Mouse (Mus musculus) duodenum, adult 2 months (tissue): Measurements from ENCODE around the gene Olfr106-ps. TPM values are rescaled to one million over a fixed set of nuclear protein-coding genes. Genes with fewer than 3 reads are reported as not detected.

Experiments used
- polyA plus RNA-seq: library from polyadenylated mRNA; depleted of rRNA; stranded (reverse); fragments of >200 nt; gene quantifications from 2 replicates; pipeline ENCODE4 v1.2.3, GENCODE M21; 2012; ENCODE audit warnings: low replicate concordance; rRNA removed

The Olfr106-ps gene
- not detected in 2 replicates for polyA plus RNA-seq

DNA sequence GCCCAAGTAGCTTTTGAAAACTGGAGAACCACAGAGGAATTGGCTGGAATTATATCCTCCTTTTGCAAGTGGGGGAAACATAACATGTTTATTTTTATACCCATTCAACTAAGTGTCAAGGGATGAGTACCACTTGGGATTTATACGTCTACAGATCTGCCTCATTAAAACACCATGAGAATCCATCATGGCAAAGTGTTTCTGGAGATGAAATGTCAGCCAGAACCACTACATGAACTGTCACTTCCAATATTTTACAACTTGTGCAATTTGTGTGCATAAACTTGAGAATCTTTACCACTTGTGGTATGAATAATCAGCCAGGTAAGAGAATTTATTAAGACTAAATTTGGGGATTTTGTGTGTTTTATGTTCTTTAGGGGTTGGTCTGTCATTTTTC is at the start of gene Olfr106-ps:
Olfr106-ps (plus strand) TSS at position 301 of the 400 bp plus-strand sequence.

GRCm38 (mm10) chr17:37359282-37359681 is 30.9 kb upstream of the Olfr106-ps start, which contains the start of gene Olfr104-ps:
Gene Olfr104-ps, plus strand, starts transcription at chr17:37359582.

DNA sequence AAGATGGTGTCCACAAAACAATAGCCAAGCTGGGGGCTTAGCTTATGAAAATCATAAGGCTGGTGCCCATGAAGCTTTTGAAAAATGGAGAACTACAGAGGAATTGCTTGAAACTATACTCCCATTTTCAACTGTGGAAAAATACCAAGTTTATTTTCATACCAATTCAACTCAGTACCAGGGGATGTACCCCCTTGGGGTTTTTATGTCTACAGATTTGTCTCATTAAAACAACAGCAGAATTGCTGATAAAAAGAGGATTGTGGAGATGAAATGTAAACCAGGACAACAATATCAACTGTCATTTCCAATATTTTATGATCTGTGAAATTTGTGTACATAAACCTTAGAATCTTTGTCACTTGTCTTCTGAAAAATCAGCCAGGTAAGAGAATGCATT is 11.5 kb upstream of the Olfr106-ps start, which contains the start of gene Olfr105-ps:
Olfr105-ps (plus strand) TSS at position 301 of the 400 bp plus-strand sequence.

DNA sequence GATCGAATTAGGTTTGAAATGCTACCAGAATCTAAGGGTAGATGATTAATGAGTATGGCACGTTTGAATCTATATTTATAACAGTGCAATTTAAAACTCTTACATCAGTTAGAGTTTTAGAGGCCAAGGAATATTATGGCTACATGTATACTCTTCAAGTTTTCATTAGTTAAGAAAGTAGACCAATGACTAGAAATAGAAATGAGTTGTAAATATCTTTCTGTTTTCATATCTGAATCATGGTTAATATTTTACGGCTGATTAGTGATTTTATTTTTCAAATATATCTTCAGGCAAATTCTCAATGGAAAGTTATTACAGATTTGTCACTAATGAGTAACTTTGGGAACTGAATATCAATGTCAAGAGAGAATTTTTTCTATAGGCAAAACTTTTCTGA is 8.7 kb downstream of the Olfr106-ps start, which contains the start of gene Olfr107:
Olfr107 (plus strand) TSS at position 301 of the 400 bp plus-strand sequence.

GRCm38 (mm10) chr17:37445180-37445579 is 55.0 kb downstream of the Olfr106-ps start, which contains the start of gene Olfr108:
Gene Olfr108, plus strand, starts transcription at chr17:37445480.

Other genes starting within 250 kb of the Olfr106-ps start
- gene Olfr93, start 228.9 kb upstream of the Olfr106-ps start, polyA plus RNA-seq = not detected in 2 replicates
- gene Ubd, start 196.5 kb upstream of the Olfr106-ps start, polyA plus RNA-seq = 0.11 TPM in 1 of 2 replicates, not detected in the other
- not detected in 2 replicates for gene Olfr94, start 189.4 kb upstream of the Olfr106-ps start, polyA plus RNA-seq
- not detected in 2 replicates for gene Olfr95, start 177.3 kb upstream of the Olfr106-ps start, polyA plus RNA-seq
- not detected in 2 replicates for gene Olfr96, start 170.2 kb upstream of the Olfr106-ps start, polyA plus RNA-seq
- gene Olfr97, start 153.1 kb upstream of the Olfr106-ps start, polyA plus RNA-seq = not detected in 2 replicates
- gene Olfr98, start 126.6 kb upstream of the Olfr106-ps start, polyA plus RNA-seq = not detected in 2 replicates
- gene H2-M3, start 120.2 kb upstream of the Olfr106-ps start, polyA plus RNA-seq = 2.7 and 3.5 TPM in 2 replicates
- not detected in 2 replicates for gene Olfr99, start 106.9 kb upstream of the Olfr106-ps start, polyA plus RNA-seq
- gene Olfr101, start 86.1 kb upstream of the Olfr106-ps start, polyA plus RNA-seq = not detected in 2 replicates
- not detected in 2 replicates for gene Olfr102, start 73.3 kb upstream of the Olfr106-ps start, polyA plus RNA-seq
- not detected in 2 replicates for gene Olfr103, start 50.7 kb upstream of the Olfr106-ps start, polyA plus RNA-seq
- not detected in 2 replicates for gene Olfr104-ps, start 30.8 kb upstream of the Olfr106-ps start, polyA plus RNA-seq
- gene Olfr105-ps, start 11.4 kb upstream of the Olfr106-ps start, polyA plus RNA-seq = not detected in 2 replicates
- not detected in 2 replicates for gene Olfr107, start 8.8 kb downstream of the Olfr106-ps start, polyA plus RNA-seq
- gene Olfr108, start 55.1 kb downstream of the Olfr106-ps start, polyA plus RNA-seq = not detected in 2 replicates
- not detected in 2 replicates for gene Olfr109, start 68.5 kb downstream of the Olfr106-ps start, polyA plus RNA-seq
- 0.08 TPM in 1 of 2 replicates, not detected in the other for gene H2-M2, start 93.2 kb downstream of the Olfr106-ps start, polyA plus RNA-seq
- gene Olfr110, start 102.1 kb downstream of the Olfr106-ps start, polyA plus RNA-seq = not detected in 2 replicates
- gene Olfr111, start 117.6 kb downstream of the Olfr106-ps start, polyA plus RNA-seq = not detected in 2 replicates
- gene Olfr112, start 179.1 kb downstream of the Olfr106-ps start, polyA plus RNA-seq = not detected in 2 replicates
- gene Olfr113, start 187.3 kb downstream of the Olfr106-ps start, polyA plus RNA-seq = not detected in 2 replicates
- not detected in 2 replicates for gene Olfr114, start 202.3 kb downstream of the Olfr106-ps start, polyA plus RNA-seq
- not detected in 2 replicates for gene Olfr115, start 236.7 kb downstream of the Olfr106-ps start, polyA plus RNA-seq
- gene Olfr116, start 236.8 kb downstream of the Olfr106-ps start, polyA plus RNA-seq = not detected in 2 replicates